Mouse (Mus musculus): ENCODE measurements around the gene Slc7a7.

- TF ChIP-seq CTCF (IDR thresholded peaks at IDR 0.05; ENCODE audit: control insufficient read depth, insufficient read depth, insufficient replicate concordance, low read depth, low read length) (no peak), POLR2A (IDR thresholded peaks at IDR 0.05; ENCODE audit: control insufficient read depth, low read depth, low read length) (no peak)
These were observed 52.4 kb downstream of the Slc7a7 start for GRCm38 (mm10) chr14:54365026-54365645.

Data from testis, adult 2 months (tissue).